Mouse (Mus musculus): ENCODE data around the gene Rtl6.

The Rtl6 gene

GRCm38 (mm10) chr15:84557189-84557921, at the start of gene Rtl6:
Gene Rtl6 (minus strand): TSS chr15:84557823.
- peak; percentile 83 for DNase-seq (ENCODE audit: low read depth, low spot score)
- Histone ChIP-seq H3K36me3 (ENCODE audit: control insufficient read depth, insufficient read depth, low read length, poor library complexity, severe bottlenecking) (no peaks in the 10 kb centered on the region), H3K27me3 (ENCODE audit: control insufficient read depth, insufficient read depth, low read length, poor library complexity, severe bottlenecking) (no peaks in the 10 kb centered on the region)

DNA sequence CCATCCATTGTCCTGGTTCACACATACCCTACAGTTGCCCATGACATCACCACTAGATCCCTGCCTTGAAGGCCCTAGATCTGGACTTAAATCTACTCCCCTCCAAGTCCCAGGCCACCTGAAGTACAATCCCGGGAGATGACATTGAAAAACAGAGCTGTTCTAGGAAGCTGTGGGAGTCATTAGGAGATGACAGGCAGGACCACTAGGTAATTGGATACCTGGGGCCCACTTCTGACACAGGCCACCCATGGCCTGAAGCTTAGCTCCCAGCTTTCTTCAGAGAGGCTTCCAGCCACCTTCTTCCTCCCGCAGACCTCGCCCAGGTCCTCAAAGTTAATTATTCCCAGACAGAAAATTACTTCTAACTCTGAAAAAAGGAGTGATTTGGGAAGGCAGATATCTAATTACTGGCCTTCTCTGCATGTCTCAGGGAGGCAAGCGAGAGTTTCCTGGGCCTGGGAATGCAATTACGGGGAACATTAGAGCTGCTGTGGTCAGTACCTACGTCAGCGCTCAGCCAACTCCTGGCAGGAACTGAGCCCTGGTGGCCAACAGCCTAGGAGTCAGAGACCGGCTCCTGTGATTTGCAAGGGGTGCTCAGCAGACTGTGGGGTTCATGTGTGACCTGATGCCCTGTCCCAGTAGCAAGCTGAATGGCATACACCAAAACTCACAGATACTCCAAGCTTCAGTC, 45.8 kb upstream of the Rtl6 start:
- DNase-seq (ENCODE audit: low read depth, low spot score), result no peak
- H3K36me3 ChIP-seq (ENCODE audit: control insufficient read depth, insufficient read depth, low read length, poor library complexity, severe bottlenecking), result no peaks in the 10 kb centered on the region

DNA sequence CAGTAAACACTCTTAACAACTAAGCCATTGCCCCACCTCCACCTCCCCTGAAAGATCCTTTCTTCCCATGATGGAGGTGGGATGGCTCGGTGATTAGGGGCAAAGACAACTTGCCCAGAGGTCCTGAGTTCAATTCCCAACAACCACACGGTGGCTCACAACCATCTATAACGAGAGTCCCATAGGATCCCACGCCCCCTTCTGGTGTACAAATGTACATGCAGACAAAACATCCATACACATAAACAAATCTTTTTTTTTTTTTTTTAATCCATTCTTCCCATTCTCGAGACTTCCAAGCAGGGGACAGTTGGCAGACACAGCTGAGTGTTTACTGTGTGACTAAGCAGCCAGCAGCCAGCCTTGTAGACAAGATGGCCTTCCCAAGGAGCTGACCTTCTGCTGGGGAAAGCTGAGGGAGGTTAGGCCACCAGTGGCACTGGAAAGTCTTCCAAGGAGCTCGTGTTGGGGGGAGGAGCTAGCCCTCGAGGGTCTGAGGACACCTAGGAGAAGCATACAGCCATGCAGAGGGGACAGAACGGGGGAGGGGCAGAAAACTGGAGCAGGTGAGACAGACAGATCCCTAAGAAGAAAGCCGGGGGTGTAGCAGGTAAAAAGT, 43.5 kb upstream of the Rtl6 start:
- no peak for DNase-seq (ENCODE audit: low read depth, low spot score)
- no peaks in the 10 kb centered on the region for H3K36me3 ChIP-seq (ENCODE audit: control insufficient read depth, insufficient read depth, low read length, poor library complexity, severe bottlenecking)

More for the DNA sequence above, 45.8 kb upstream of the Rtl6 start:
- no peaks in the 10 kb centered on the region for H3K27me3 ChIP-seq (ENCODE audit: control insufficient read depth, insufficient read depth, low read length, poor library complexity, severe bottlenecking)

DNA sequence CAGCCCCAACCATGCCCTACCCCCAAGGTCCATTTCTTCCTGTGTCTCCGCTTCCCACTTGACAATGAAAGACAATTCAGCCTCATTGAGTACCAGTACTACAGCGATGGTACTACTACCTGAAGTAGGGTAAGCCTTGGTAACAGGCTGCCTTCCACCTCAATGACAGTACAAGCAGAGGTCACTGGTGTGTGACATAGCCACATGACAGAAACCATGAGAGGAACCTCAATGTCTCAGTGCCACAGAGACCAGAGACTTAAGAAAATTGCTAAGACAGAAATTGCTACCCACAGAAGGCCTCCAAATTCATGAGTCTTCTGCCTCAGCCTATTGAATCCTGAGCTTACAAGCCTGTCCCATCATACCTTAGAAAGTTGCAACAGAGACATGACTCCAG, 41.3 kb upstream of the Rtl6 start:
- Histone ChIP-seq H3K36me3 (ENCODE audit: control insufficient read depth, insufficient read depth, low read length, poor library complexity, severe bottlenecking) (no peaks in the 10 kb centered on the region), H3K27me3 (ENCODE audit: control insufficient read depth, insufficient read depth, low read length, poor library complexity, severe bottlenecking) (no peaks in the 10 kb centered on the region)
- peak; percentile 75 for DNase-seq (ENCODE audit: low read depth, low spot score)

More for the DNA sequence above, 43.5 kb upstream of the Rtl6 start:
- H3K27me3 ChIP-seq (ENCODE audit: control insufficient read depth, insufficient read depth, low read length, poor library complexity, severe bottlenecking), result no peaks in the 10 kb centered on the region

- no peak for DNase-seq (ENCODE audit: low read depth, low spot score)
- Histone ChIP-seq H3K36me3 (ENCODE audit: control insufficient read depth, insufficient read depth, low read length, poor library complexity, severe bottlenecking) (no peaks in the 10 kb centered on the region), H3K27me3 (ENCODE audit: control insufficient read depth, insufficient read depth, low read length, poor library complexity, severe bottlenecking) (no peaks in the 10 kb centered on the region)
Measured at GRCm38 (mm10) chr15:84597816-84598215, 40.2 kb upstream of the Rtl6 start.

DNA sequence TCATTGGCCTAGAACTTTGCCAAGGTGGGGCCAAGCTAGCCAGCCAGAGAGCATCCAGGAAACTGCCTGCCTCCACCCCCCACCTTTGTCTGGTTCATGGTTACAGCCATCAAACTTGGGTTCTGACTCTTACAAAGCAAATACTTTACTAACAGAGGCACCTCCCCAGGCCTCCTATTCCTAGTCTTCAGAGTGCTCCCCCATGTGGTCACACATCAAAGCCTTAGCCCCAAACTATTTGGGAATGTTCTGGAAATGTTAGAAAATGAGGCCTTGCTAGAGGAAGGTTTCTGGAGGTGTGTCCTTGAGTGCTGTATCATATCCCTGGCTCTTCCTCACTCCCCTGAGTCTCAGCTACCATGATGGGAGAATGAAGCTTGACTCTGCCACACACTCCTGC, 39.4 kb upstream of the Rtl6 start:
- no peaks in the 10 kb centered on the region for H3K36me3 ChIP-seq (ENCODE audit: control insufficient read depth, insufficient read depth, low read length, poor library complexity, severe bottlenecking)
- no peak for DNase-seq (ENCODE audit: low read depth, low spot score)
- H3K27me3 ChIP-seq (ENCODE audit: control insufficient read depth, insufficient read depth, low read length, poor library complexity, severe bottlenecking), result no peaks in the 10 kb centered on the region

DNA sequence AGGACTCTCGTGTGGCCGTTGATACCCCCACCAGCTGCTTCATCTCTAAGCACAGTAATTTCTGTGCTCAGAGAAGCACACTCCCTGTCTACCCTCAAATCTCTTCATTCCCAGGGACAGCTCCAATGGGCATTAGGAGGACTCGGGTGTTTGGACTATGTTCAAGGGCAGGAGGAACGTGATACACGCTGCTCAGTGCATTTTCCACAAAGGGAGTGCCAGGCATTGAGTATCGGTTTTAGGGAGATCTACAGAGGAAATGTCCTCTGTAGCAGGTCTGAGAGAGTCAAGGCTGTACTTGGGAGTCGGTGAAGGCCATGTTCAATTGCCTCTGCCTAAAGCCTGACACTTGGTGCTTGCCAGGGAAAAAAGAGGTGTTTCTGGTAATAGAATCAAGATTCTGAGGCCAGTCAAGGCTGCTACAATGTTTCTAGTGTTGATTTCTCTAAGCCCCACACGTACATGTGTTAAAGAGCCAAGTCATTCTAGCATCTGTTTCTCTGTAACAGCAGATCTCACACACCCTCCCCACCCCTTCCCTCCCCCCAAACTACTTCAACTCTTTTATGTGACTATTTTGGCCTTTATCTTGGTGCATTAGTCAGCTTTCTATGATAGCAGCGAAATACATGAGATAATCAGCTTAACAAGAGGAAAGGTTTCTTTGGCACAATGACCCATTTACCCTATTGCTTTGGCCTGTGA, 37.8 kb upstream of the Rtl6 start:
- H3K27me3 ChIP-seq (ENCODE audit: control insufficient read depth, insufficient read depth, low read length, poor library complexity, severe bottlenecking), result no peaks in the 10 kb centered on the region

GRCm38 (mm10) chr15:84593514-84593913, 35.9 kb upstream of the Rtl6 start:
- Histone ChIP-seq H3K36me3 (ENCODE audit: control insufficient read depth, insufficient read depth, low read length, poor library complexity, severe bottlenecking) (no peaks in the 10 kb centered on the region), H3K27me3 (ENCODE audit: control insufficient read depth, insufficient read depth, low read length, poor library complexity, severe bottlenecking) (no peaks in the 10 kb centered on the region)
- DNase-seq (ENCODE audit: low read depth, low spot score), result peak; percentile 22

More for the DNA sequence above, 37.8 kb upstream of the Rtl6 start:
- H3K36me3 ChIP-seq (ENCODE audit: control insufficient read depth, insufficient read depth, low read length, poor library complexity, severe bottlenecking), result no peaks in the 10 kb centered on the region
- no peak for DNase-seq (ENCODE audit: low read depth, low spot score)

- Histone ChIP-seq H3K27me3 (ENCODE audit: control insufficient read depth, insufficient read depth, low read length, poor library complexity, severe bottlenecking) (no peaks in the 10 kb centered on the region), H3K36me3 (ENCODE audit: control insufficient read depth, insufficient read depth, low read length, poor library complexity, severe bottlenecking) (no peaks in the 10 kb centered on the region)
- no peak for DNase-seq (ENCODE audit: low read depth, low spot score)
Measured at GRCm38 (mm10) chr15:84592240-84592639, 34.6 kb upstream of the Rtl6 start.

GRCm38 (mm10) chr15:84591573-84592139, 34.0 kb upstream of the Rtl6 start:
- no peaks in the 10 kb centered on the region for H3K36me3 ChIP-seq (ENCODE audit: control insufficient read depth, insufficient read depth, low read length, poor library complexity, severe bottlenecking)
- DNase-seq (ENCODE audit: low read depth, low spot score), result no peak
- no peaks in the 10 kb centered on the region for H3K27me3 ChIP-seq (ENCODE audit: control insufficient read depth, insufficient read depth, low read length, poor library complexity, severe bottlenecking)

- DNase-seq (ENCODE audit: low read depth, low spot score), result no peak
Measured at GRCm38 (mm10) chr15:84588371-84588821, 30.8 kb upstream of the Rtl6 start.

GRCm38 (mm10) chr15:84578607-84579006, 21.0 kb upstream of the Rtl6 start:
- Histone ChIP-seq H3K27me3 (ENCODE audit: control insufficient read depth, insufficient read depth, low read length, poor library complexity, severe bottlenecking) (no peaks in the 10 kb centered on the region), H3K36me3 (ENCODE audit: control insufficient read depth, insufficient read depth, low read length, poor library complexity, severe bottlenecking) (no peaks in the 10 kb centered on the region)
- peak; percentile 19 for DNase-seq (ENCODE audit: low read depth, low spot score)

More at GRCm38 (mm10) chr15:84588371-84588821, 30.8 kb upstream of the Rtl6 start:
- Histone ChIP-seq H3K36me3 (ENCODE audit: control insufficient read depth, insufficient read depth, low read length, poor library complexity, severe bottlenecking) (no peaks in the 10 kb centered on the region), H3K27me3 (ENCODE audit: control insufficient read depth, insufficient read depth, low read length, poor library complexity, severe bottlenecking) (no peaks in the 10 kb centered on the region)

DNA sequence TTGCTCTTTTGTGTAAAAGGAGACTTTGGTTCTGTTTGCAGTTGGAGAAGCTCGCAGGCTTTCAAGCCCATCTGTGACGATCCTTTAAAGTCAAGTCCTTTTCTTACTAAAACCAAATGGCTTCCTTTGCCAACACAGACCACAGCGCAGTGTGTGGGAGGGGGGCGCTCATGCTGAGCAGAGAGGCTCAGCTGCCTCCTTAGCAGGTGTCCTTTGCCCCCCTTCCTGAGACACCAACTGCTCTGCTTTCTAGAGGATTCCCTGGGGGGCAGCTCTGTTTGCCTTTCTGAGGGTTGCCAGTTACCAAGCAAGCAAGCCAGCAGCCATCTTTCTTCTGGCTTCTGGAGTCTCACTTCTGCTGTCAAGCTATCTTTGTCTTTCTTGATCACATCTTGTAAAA, 19.4 kb upstream of the Rtl6 start:
- H3K36me3 ChIP-seq (ENCODE audit: control insufficient read depth, insufficient read depth, low read length, poor library complexity, severe bottlenecking), result no peaks in the 10 kb centered on the region
- no peaks in the 10 kb centered on the region for H3K27me3 ChIP-seq (ENCODE audit: control insufficient read depth, insufficient read depth, low read length, poor library complexity, severe bottlenecking)
- DNase-seq (ENCODE audit: low read depth, low spot score), result peak; percentile 84

GRCm38 (mm10) chr15:84566568-84567110, 9.0 kb upstream of the Rtl6 start:
- no peak for DNase-seq (ENCODE audit: low read depth, low spot score)
- Histone ChIP-seq H3K36me3 (ENCODE audit: control insufficient read depth, insufficient read depth, low read length, poor library complexity, severe bottlenecking) (no peaks in the 10 kb centered on the region; the same call in 1 of the 2 replicates), H3K27me3 (ENCODE audit: control insufficient read depth, insufficient read depth, low read length, poor library complexity, severe bottlenecking) (no peaks in the 10 kb centered on the region)

All from splenic B cell, adult 2 months (primary cell).